Mouse (Mus musculus) embryonic facial prominence, embryonic 15.5 days (tissue): ENCODE measurements around the gene Chpt1. TPM values are rescaled to one million over a fixed set of nuclear protein-coding genes. Genes with fewer than 3 reads are reported as not detected.

Experiments used
- ATAC-seq: fragments of 200-750 bp; cut with Nextera tagmentation; 2 replicates; pipeline ENCODE4 v1.8.0; 2017; ENCODE audit warnings: low read depth, moderate TSS enrichment; ENCODE audit not compliant: insufficient number of reproducible peaks, low FRiP score, low TSS enrichment
- H3K27ac ChIP-seq: fragments of 300-500 bp; sonication (generic); replicated peaks from 2 replicates; pipeline ENCODE4 v1.5.1; 2015; ENCODE audit warnings: mild to moderate bottlenecking, inconsistent platforms
- H3K27me3 ChIP-seq: fragments of 300-500 bp; sonication (generic); 2 replicates; pipeline ENCODE4 v1.6.1; 2015; ENCODE audit warnings: inconsistent platforms
- H3K36me3 ChIP-seq: fragments of 300-500 bp; sonication (generic); 2 replicates; pipeline ENCODE4 v1.6.1; 2015; ENCODE audit warnings: mild to moderate bottlenecking, inconsistent platforms
- H3K4me1 ChIP-seq: fragments of 300-500 bp; sonication (generic); 2 replicates; pipeline ENCODE4 v1.6.1; 2015; ENCODE audit warnings: inconsistent platforms
- H3K4me2 ChIP-seq: fragments of 300-500 bp; sonication (generic); replicated peaks from 2 replicates; pipeline ENCODE4 v1.6.1; 2015; ENCODE audit warnings: mild to moderate bottlenecking, inconsistent platforms
- H3K4me3 ChIP-seq: fragments of 300-500 bp; sonication (generic); replicated peaks from 2 replicates; pipeline ENCODE4 v1.5.1; 2015; ENCODE audit warnings: mild to moderate bottlenecking, inconsistent platforms
- H3K9ac ChIP-seq: fragments of 300-500 bp; sonication (generic); 2 replicates; pipeline ENCODE4 v1.6.1; 2015; ENCODE audit warnings: inconsistent platforms
- H3K9me3 ChIP-seq: fragments of 300-500 bp; sonication (generic); replicated peaks from 2 replicates; pipeline ENCODE4 v1.6.1; 2016; ENCODE audit warnings: inconsistent platforms
- WGBS: fragments of 180-500 bp; shearing (Covaris S2); methylation state at CpG from one replicate; pipeline ENCODE4 v1.1.7; 2015; 5-methylcytosine and 5-hydroxymethylcytosine counted together
- polyA plus RNA-seq: library from polyadenylated mRNA; unstranded; fragments of >200 nt; fragmentation: Nextera tagmentation; extraction: Ambion mirVana; gene quantifications from 2 replicates; pipeline ENCODE4 v1.2.1, GENCODE M21; 2015

The Chpt1 gene
- polyA plus RNA-seq, 1 experiment from 2014 or later: 39.6 TPM

GRCm38 (mm10) chr10:88511355-88511754 is 7.5 kb upstream of the Chpt1 start:
- no peaks in the 10 kb centered on the region for H3K27me3 ChIP-seq
- ATAC-seq: no peak
- H3K4me1 ChIP-seq: no peaks in the 10 kb centered on the region
- 83% methylated on average over 9 of the region's 9 CpGs for WGBS
- H3K4me3 ChIP-seq: no peak overlapping the region
- H3K9ac ChIP-seq: no peak overlapping the region
- no peaks in the 10 kb centered on the region for H3K9me3 ChIP-seq
- H3K27ac ChIP-seq: no peak overlapping the region
- no peak overlapping the region for H3K4me2 ChIP-seq
- H3K36me3 ChIP-seq: no peaks in the 10 kb centered on the region

GRCm38 (mm10) chr10:88510503-88511271 is 6.8 kb upstream of the Chpt1 start:
- H3K4me3 ChIP-seq: no peak overlapping the region
- H3K9ac ChIP-seq: no peak overlapping the region
- H3K4me1 ChIP-seq: no peaks in the 10 kb centered on the region
- no peaks in the 10 kb centered on the region for H3K27me3 ChIP-seq
- H3K9me3 ChIP-seq: no peaks in the 10 kb centered on the region
- WGBS: 71% methylated on average over 12 of the region's 12 CpGs
- no peaks in the 10 kb centered on the region for H3K36me3 ChIP-seq
- H3K27ac ChIP-seq: no peak overlapping the region
- no peak for ATAC-seq
- H3K4me2 ChIP-seq: no peak overlapping the region

DNA sequence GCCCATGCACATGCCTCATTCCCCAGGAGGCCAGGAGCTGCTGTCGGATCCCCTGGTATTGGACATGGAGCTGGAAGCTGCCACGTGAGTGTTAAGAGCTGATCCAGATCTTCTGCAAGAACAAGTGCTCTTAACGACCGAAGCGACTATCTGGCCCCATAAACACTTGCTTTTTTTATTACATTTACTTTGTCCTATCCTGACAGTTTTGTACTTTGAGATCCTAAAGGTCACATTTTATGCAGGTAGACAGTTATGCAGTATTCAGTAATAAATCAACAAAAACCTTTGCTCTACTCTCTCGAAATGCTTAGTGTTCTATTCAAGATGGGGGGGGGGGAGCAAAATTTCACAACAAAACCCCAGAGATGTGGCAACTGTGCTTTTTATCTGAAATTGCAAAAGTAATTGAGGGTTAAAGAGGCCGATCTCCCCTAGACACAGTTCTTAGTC is 3.8 kb upstream of the Chpt1 start:
- H3K4me3 ChIP-seq: no peak overlapping the region
- 77% methylated on average over 7 of the region's 7 CpGs for WGBS

GRCm38 (mm10) chr10:88505256-88505655 is 1.4 kb upstream of the Chpt1 start:
- ATAC-seq: no peak
- Histone ChIP-seq H3K4me3 (no peak overlapping the region), H3K27me3 (no peaks in the 10 kb centered on the region), H3K27ac (no peak overlapping the region), H3K4me1 (peaks cover 24% of the 10 kb centered on the region), H3K9me3 (no peaks in the 10 kb centered on the region), H3K9ac (no peak overlapping the region), H3K4me2 (no peak overlapping the region), H3K36me3 (no peaks in the 10 kb centered on the region)
- 43% methylated on average over 5 of the region's 5 CpGs for WGBS

More for the DNA sequence above, 3.8 kb upstream of the Chpt1 start:
- no peaks in the 10 kb centered on the region for H3K36me3 ChIP-seq
- peaks cover 9% of the 10 kb centered on the region for H3K4me1 ChIP-seq
- no peak for ATAC-seq
- no peaks in the 10 kb centered on the region for H3K9me3 ChIP-seq
- H3K4me2 ChIP-seq: no peak overlapping the region
- no peaks in the 10 kb centered on the region for H3K27me3 ChIP-seq
- no peak overlapping the region for H3K9ac ChIP-seq
- no peak overlapping the region for H3K27ac ChIP-seq

GRCm38 (mm10) chr10:88504481-88504880 is 608 bp upstream of the Chpt1 start:
- 57% methylated on average over 3 of the region's 3 CpGs for WGBS
- H3K4me2 ChIP-seq: peak overlapping the region; percentile 89; the same call in 1 of the 2 replicates
- H3K4me1 ChIP-seq: peaks cover 24% of the 10 kb centered on the region
- H3K9ac ChIP-seq: no peak overlapping the region
- H3K9me3 ChIP-seq: no peaks in the 10 kb centered on the region
- H3K36me3 ChIP-seq: no peaks in the 10 kb centered on the region
- no peaks in the 10 kb centered on the region for H3K27me3 ChIP-seq
- ATAC-seq: no peak
- no peak overlapping the region for H3K27ac ChIP-seq
- no peak overlapping the region for H3K4me3 ChIP-seq

DNA sequence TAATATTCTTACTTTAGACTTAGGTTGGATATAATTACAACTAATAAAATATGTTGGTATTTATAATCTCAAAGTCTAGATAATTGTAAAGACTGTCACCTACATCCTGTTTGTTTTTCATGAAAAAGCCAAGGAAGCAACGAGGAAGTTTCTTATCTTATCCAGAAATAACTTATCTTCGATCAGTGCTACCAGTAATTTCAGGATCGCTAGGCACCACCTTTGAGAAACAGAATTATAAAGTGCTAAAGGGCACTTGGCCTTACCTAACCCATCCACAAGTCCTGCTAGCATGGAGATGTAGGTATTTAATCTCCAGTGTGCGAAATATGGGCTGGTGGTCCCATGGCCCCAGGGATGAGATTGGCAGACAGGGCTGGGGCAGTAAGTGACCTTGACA is 954 bp downstream of the Chpt1 start:
- no peak overlapping the region for H3K27ac ChIP-seq
- peak overlapping the region; percentile 79 for H3K9ac ChIP-seq
- peak overlapping the region; percentile 84 for H3K4me3 ChIP-seq
- no peaks in the 10 kb centered on the region for H3K27me3 ChIP-seq
- ATAC-seq: no peak
- peaks cover 24% of the 10 kb centered on the region for H3K4me1 ChIP-seq
- H3K4me2 ChIP-seq: peak overlapping the region; percentile 89
- no peaks in the 10 kb centered on the region for H3K9me3 ChIP-seq
- 44% methylated on average over 4 of the region's 4 CpGs for WGBS
- no peaks in the 10 kb centered on the region for H3K36me3 ChIP-seq

GRCm38 (mm10) chr10:88501886-88502765 is 1.7 kb downstream of the Chpt1 start:
- Histone ChIP-seq H3K27ac (no peak overlapping the region), H3K4me3 (0 out of 2 replicates have a peak overlapping the region, but pooled peaks have one; percentile 84), H3K9me3 (no peaks in the 10 kb centered on the region), H3K4me2 (peak overlapping the region; percentile 89), H3K27me3 (no peaks in the 10 kb centered on the region), H3K36me3 (no peaks in the 10 kb centered on the region), H3K9ac (no peak overlapping the region), H3K4me1 (peaks cover 24% of the 10 kb centered on the region)
- WGBS: 51% methylated on average over 13 of the region's 13 CpGs
- ATAC-seq: no peak

- no peak overlapping the region for H3K4me2 ChIP-seq
- ATAC-seq: no peak
- 63% methylated on average over 10 of the region's 10 CpGs for WGBS
Measured at GRCm38 (mm10) chr10:88501370-88501769, 2.5 kb downstream of the Chpt1 start.

DNA sequence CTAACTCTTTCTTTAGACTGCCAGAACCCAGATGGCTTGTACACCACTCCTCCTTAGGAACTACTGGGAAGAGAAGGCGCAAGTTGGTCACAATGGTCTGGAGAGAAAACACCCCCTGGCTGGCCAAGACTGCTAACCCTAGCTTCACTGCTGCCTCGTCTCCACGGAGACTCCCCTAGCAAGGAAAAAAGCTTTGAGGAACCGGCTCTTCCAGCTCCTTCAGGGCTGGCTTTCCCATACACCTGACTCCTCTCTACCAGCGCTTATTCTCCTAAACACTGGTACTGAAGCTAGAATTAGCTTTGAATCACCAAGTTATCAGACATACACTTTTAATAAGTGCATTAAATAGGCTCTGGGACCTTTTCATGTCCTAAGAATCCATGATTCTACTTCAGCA is 3.9 kb downstream of the Chpt1 start:
- no peak overlapping the region for H3K4me3 ChIP-seq
- H3K27ac ChIP-seq: no peak overlapping the region
- peaks cover 24% of the 10 kb centered on the region for H3K4me1 ChIP-seq
- no peaks in the 10 kb centered on the region for H3K36me3 ChIP-seq
- no peaks in the 10 kb centered on the region for H3K9me3 ChIP-seq
- H3K27me3 ChIP-seq: no peaks in the 10 kb centered on the region
- H3K4me2 ChIP-seq: no peak overlapping the region
- ATAC-seq: no peak
- 63% methylated on average over 5 of the region's 5 CpGs for WGBS
- no peak overlapping the region for H3K9ac ChIP-seq

More at GRCm38 (mm10) chr10:88501370-88501769, 2.5 kb downstream of the Chpt1 start:
- peaks cover 24% of the 10 kb centered on the region for H3K4me1 ChIP-seq
- no peak overlapping the region for H3K27ac ChIP-seq
- no peaks in the 10 kb centered on the region for H3K9me3 ChIP-seq
- no peaks in the 10 kb centered on the region for H3K27me3 ChIP-seq
- no peak overlapping the region for H3K9ac ChIP-seq
- no peaks in the 10 kb centered on the region for H3K36me3 ChIP-seq
- no peak overlapping the region for H3K4me3 ChIP-seq

- no peaks in the 10 kb centered on the region for H3K36me3 ChIP-seq
- H3K9me3 ChIP-seq: no peaks in the 10 kb centered on the region
- WGBS: 50% methylated on average over 11 of the region's 11 CpGs
- H3K4me2 ChIP-seq: no peak overlapping the region
- H3K4me3 ChIP-seq: no peak overlapping the region
- H3K27ac ChIP-seq: no peak overlapping the region
- peaks cover 11% of the 10 kb centered on the region; the same call in 1 of the 2 replicates for H3K4me1 ChIP-seq
- H3K27me3 ChIP-seq: no peaks in the 10 kb centered on the region
- no peak overlapping the region for H3K9ac ChIP-seq
- ATAC-seq: no peak
Measured at GRCm38 (mm10) chr10:88496864-88497564, 6.9 kb downstream of the Chpt1 start.
